In the genomic region with DNA sequence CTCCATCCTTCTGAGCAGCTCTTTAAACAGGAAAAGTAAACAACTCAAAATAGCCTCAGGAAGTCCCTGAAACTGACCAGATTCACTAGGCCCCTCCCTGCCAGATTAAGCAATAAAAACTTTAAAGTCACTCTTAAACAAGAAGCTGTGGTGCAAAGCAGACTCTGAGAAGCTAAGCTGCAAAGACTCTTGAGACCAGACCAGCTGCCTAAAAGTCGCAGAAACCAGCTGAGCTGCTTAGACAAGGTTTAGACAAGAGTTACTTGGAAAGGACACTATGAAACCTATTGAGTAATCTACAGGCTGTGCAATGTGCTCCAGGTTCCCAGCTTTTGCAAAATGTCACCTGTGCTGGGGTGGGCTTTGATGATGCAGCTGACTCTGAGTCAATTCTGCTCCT, we compare ENCODE assay signal across 16 mouse cellular contexts.
"Had no signal": no experiment of that assay in that cellular context is flagged by ENCODE, and none has a peak within 500 bp of the region (broad histone marks: within the 10 kb centered on the region; RNA-seq: fewer than 3 reads in every experiment).

No protein-coding gene starts in this region.

- H3K9me3 ChIP-seq: midbrain, embryonic 10.5 days; midbrain, embryonic 12.5 days; neural tube, embryonic 13.5 days; neural tube, embryonic 15.5 days had no signal

- H3K27ac ChIP-seq: midbrain, embryonic 10.5 days; midbrain, embryonic 12.5 days; neural tube, embryonic 13.5 days; neural tube, embryonic 15.5 days had no signal

- H3K4me1 ChIP-seq: midbrain, embryonic 10.5 days; midbrain, embryonic 12.5 days; neural tube, embryonic 13.5 days; neural tube, embryonic 15.5 days had no signal

- H3K9ac ChIP-seq: lung, embryonic 14.5 days; midbrain, embryonic 12.5 days; neural tube, embryonic 13.5 days; neural tube, embryonic 15.5 days had no signal

- DNase-seq: lung, adult 18-20 months; lung, embryonic 14.5 days; lung, postnatal 10 days; lung, postnatal 4 days; midbrain, embryonic 14.5 days; retina, postnatal 1 day; right cerebral cortex, adult 18-20 months; thymus, adult 18-20 months; thymus, postnatal 14 days; thymus, postnatal 36 days had no signal

- H3K4me3 ChIP-seq: midbrain, embryonic 10.5 days; midbrain, embryonic 12.5 days; myocyte; neural tube, embryonic 13.5 days; neural tube, embryonic 15.5 days had no signal

- H3K36me3 ChIP-seq: midbrain, embryonic 12.5 days; neural tube, embryonic 13.5 days; neural tube, embryonic 15.5 days had no signal

- H3K4me2 ChIP-seq: lung, embryonic 14.5 days; midbrain, embryonic 12.5 days; neural tube, embryonic 13.5 days; neural tube, embryonic 15.5 days had no signal

- H3K27me3 ChIP-seq: midbrain, embryonic 12.5 days; neural tube, embryonic 13.5 days; neural tube, embryonic 15.5 days had no signal

- ATAC-seq: midbrain, embryonic 16.5 days had no signal
